Mouse (Mus musculus) neutrophil, adult 83 days (primary cell): ENCODE measurements around the gene Cyp4a30b. TPM values are rescaled to one million over a fixed set of nuclear protein-coding genes. Genes with fewer than 3 reads are reported as not detected.

Experiments
- total RNA-seq, 2 experiments: library from RNA; stranded (reverse); gene quantifications; one replicate each; pipeline ENCODE4 v1.2.4; 2023

Cyp4a30b gene
- total RNA-seq: not detected

GRCm38 (mm10) chr4:115452304-115452703, at the start of gene Cyp4a30b:
Gene Cyp4a30b (plus strand): TSS chr4:115452604.

GRCm38 (mm10) chr4:115411324-115411723, 41.1 kb upstream of the Cyp4a30b start, which contains the start of gene Cyp4a12b:
Gene Cyp4a12b (plus strand): TSS chr4:115411624.

DNA sequence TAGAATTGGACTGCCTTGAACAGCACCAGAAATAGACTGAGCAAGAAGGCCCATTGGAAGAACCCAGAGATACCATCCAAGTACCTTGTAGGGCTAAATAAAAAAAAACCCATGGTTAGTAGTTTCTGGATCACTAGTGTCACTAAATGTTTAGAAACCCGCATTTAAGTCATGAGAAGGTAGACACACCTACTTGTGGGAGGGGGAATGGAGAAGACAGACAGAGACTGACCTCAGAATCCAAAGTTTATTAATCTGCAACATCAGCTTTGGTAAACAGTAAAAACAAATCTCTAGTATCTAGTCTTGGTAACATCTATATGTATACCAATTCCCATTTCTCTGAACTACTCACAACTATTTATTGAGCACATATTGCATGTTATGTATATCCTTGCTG, 43.6 kb downstream of the Cyp4a30b start, which contains the start of gene Cyp4a14:
Cyp4a14 (minus strand) TSS at position 142 of the 400 bp plus-strand sequence.

GRCm38 (mm10) chr4:115518000-115518399, 65.6 kb downstream of the Cyp4a30b start, which contains the start of gene Cyp4a10:
Gene Cyp4a10 (plus strand): TSS chr4:115518264.

Other genes with a start within 250 kb of the Cyp4a30b start
- not detected for gene Cyp4a29, start 210.5 kb upstream of the Cyp4a30b start, total RNA-seq
- gene Cyp4a12a, start 153.6 kb upstream of the Cyp4a30b start, total RNA-seq: not detected
- not detected for gene Cyp4a12b, start 41.0 kb upstream of the Cyp4a30b start, total RNA-seq
- not detected for gene Cyp4a14, start 43.5 kb downstream of the Cyp4a30b start, total RNA-seq
- gene Cyp4a10, start 65.7 kb downstream of the Cyp4a30b start, total RNA-seq: not detected
- not detected for gene Cyp4a31, start 111.0 kb downstream of the Cyp4a30b start, total RNA-seq
- not detected for gene Cyp4a32, start 148.4 kb downstream of the Cyp4a30b start, total RNA-seq
- not detected for gene Cyp4b1, start 195.1 kb downstream of the Cyp4a30b start, total RNA-seq